ENCODE assay signal across 8 mouse cellular contexts in the genomic region with DNA sequence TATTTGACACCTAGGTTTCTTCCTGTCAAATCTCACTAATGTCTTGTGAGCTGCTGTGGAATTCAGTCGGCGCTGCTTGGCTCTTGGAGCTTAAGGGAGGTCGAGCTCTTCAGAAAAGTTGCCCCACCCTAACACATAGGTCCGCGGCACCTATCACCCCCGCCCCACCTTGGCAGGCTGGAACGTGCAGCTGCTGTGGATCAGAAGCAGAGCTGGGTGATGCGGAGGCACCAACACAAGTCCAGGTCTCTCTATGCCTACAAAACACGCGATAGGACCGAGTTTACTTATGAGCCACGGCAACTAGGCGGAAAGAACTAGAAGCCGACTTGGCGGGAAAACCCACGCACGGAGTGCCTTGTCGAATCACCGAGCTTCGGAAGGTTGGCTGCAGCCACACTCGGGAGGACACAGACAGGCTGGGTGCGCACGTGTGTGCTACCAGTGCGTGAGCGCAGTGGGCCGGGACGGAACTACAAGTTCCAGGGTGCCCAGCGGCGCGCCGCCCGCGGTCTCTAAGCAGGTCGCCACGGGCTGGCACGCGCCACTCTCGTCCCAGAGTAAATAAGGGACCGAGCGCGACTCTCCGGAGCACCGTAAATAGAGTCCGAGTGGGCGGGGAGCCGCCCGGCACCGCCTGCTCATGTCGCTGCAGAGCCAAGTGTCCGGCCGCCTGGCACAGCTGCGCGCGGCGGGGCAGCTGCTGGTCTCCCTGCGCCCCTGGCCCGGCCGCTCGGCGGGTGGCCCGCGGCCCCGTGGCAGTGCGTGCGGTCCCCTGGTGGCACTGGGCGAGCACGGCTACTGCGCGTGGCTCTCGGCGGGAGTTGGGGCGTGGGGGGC. TPM values are rescaled to one million over a fixed set of nuclear protein-coding genes. Genes with fewer than 3 reads are reported as not detected.
DNase-seq lines count a peak whose midpoint lies in the region; ATAC-seq and TF ChIP-seq lines count a peak whose summit lies in the region.

A gene (plus strand): TSS at position 563 of the 840 bp plus-strand sequence.

- peak within 1 kb of the TSS; percentile 58 for H3K4me3 ChIP-seq in lung, embryonic 15.5 days
- peak within 1 kb of the TSS; percentile 67 for H3K4me3 ChIP-seq in olfactory bulb, adult 2 months (ENCODE audit: insufficient read depth, low read depth, low read length)

- H3K36me3 ChIP-seq in lung, embryonic 15.5 days = no peaks in the 10 kb centered on the region

- peak; percentile 64 for ATAC-seq in frontal cortex, adult (ENCODE audit: low TSS enrichment)
- ATAC-seq in hematopoietic stem cell, adult 5-6 weeks (replicated peaks in 1 of 2; ENCODE audit: insufficient read depth in 1 of 2, low FRiP score in 2 of 2, low TSS enrichment in 1 of 2, low read depth in 1 of 2, poor library complexity in 2 of 2, severe bottlenecking in 2 of 2) = peak; percentile 64 to 72
- ATAC-seq in lung, embryonic 15.5 days (ENCODE audit: borderline replicate concordance, extremely low read depth, low FRiP score, low TSS enrichment) = peak; percentile 71

- peak within 1 kb of the TSS; percentile 98 for H3K4me2 ChIP-seq in lung, embryonic 15.5 days

- WGBS in lung, embryonic 15.5 days = under 1% methylated on average over 72 of the region's 72 CpGs
- WGBS in olfactory bulb, adult 2 months = 1% methylated on average over 72 of the region's 72 CpGs

- DNase-seq in MEL-GATA-1-ER (ENCODE audit: extremely low read depth, low read depth) = peak; percentile 59
- DNase-seq in cerebellum, adult 18-20 months = peak; percentile 79 to 83
- peak; percentile 41 for DNase-seq in layer of hippocampus, adult 9-10 months (ENCODE audit: low spot score)
- DNase-seq in thymus, postnatal 25 days = peak; percentile 77

- H3K27ac ChIP-seq in lung, embryonic 15.5 days = peak within 1 kb of the TSS; percentile 73
- no peak within 1 kb of the TSS for H3K27ac ChIP-seq in olfactory bulb, adult 2 months (ENCODE audit: insufficient read depth, low read depth, low read length)

- no peaks in the 10 kb centered on the region for H3K9me3 ChIP-seq in lung, embryonic 15.5 days

- H3K4me1 ChIP-seq in lung, embryonic 15.5 days = peaks cover 33% of the 10 kb centered on the region
- peaks cover 23% of the 10 kb centered on the region for H3K4me1 ChIP-seq in olfactory bulb, adult 2 months (ENCODE audit: control insufficient read depth, insufficient read depth, low read length)

- 0 out of 2 replicates have a peak, but pooled peaks have one; percentile 29 for TF ChIP-seq POLR2A in olfactory bulb, adult 2 months (IDR thresholded peaks at IDR 0.05; ENCODE audit: insufficient read depth, low read depth, low read length)

- peak within 1 kb of the TSS; percentile 65 for H3K9ac ChIP-seq in lung, embryonic 15.5 days

- no peaks in the 10 kb centered on the region for H3K27me3 ChIP-seq in lung, embryonic 15.5 days

- TF ChIP-seq CTCF in olfactory bulb, adult 2 months (IDR thresholded peaks at IDR 0.05; ENCODE audit: insufficient read depth, low read depth, low read length) = no peak

RNA-seq across cellular contexts. Expression of the gene that starts here (rescaled TPM):
- total RNA-seq in hematopoietic stem cell, adult 5-6 weeks (2017) = 5.2 and 11.2 TPM in 2 replicates
- polyA plus RNA-seq in lung, embryonic 15.5 days (2015; fragmentation: Nextera tagmentation; extraction: Ambion mirVana) = 14.2 and 14.3 TPM in 2 replicates
- not detected in 2 replicates for polyA plus RNA-seq in olfactory bulb, adult 2 months (2012; ENCODE audit: insufficient read depth, insufficient read length, low replicate concordance, missing spikeins)

Comparison
In these comparisons a context has a peak if more than half of its experiments do, and no peak if none do; other contexts are left out.
1. RNA of the gene that starts here (polyA plus RNA-seq): 14.2 to 14.3 TPM in lung, embryonic 15.5 days; not detected in olfactory bulb, adult 2 months; every median in the first group is over 10 times any median in the second.
2. Peak in every context shown above with its lines, with median percentiles within 50 percentile points of each other: DNase-seq and ATAC-seq.